Mouse (Mus musculus): ENCODE measurements around the gene Tmem106c. TPM values are rescaled to one million over a fixed set of nuclear protein-coding genes. Genes with fewer than 3 reads are reported as not detected.

Gene Tmem106c
- polyA plus RNA-seq, 1 experiment from 2014 or later, result 52.5 TPM

GRCm38 (mm10) chr15:97963329-97963988, 541 bp upstream of the Tmem106c start:
- no peaks in the 10 kb centered on the region for H3K27me3 ChIP-seq (ENCODE audit: control insufficient read depth, insufficient read depth, low read depth, low read length)
- peak overlapping the region; percentile 78 for H3K4me2 ChIP-seq (ENCODE audit: low read length)
- ATAC-seq, result no peak; the same call in 1 of the 2 replicates
- 8% methylated on average over 13 of the region's 13 CpGs for WGBS
- H3K9me3 ChIP-seq (replicated peaks; ENCODE audit: control insufficient read depth, low read length, poor library complexity, severe bottlenecking), result no peaks in the 10 kb centered on the region
- peak overlapping the region; percentile 77 for H3K9ac ChIP-seq (ENCODE audit: low read depth, low read length)
- H3K36me3 ChIP-seq (ENCODE audit: control insufficient read depth, insufficient read depth, low read length), result no peaks in the 10 kb centered on the region
- H3K4me1 ChIP-seq (ENCODE audit: control insufficient read depth, insufficient read depth, low read length), result peaks cover 14% of the 10 kb centered on the region
- no peak overlapping the region for H3K27ac ChIP-seq (ENCODE audit: low read length)
- H3K4me3 ChIP-seq (ENCODE audit: low read depth, low read length), result peak overlapping the region; percentile 62

DNA sequence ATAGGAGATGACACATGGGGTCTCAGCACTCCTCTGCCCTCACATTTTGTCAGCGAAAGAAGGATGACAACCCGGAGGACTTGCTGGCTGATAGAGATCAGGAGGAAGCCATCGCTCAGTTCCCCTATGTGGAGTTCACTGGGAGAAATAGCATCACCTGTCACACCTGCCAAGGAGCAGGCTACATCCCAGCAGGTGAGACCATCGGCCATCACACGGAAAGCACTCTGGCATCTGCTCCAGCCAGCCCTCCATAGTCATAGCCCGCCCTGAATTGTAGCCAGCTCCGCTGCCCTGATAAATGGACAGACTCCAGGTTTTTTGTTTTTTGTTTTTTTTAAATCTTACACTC, 812 bp downstream of the Tmem106c start:
- 7% methylated on average over 7 of the region's 7 CpGs for WGBS
- Histone ChIP-seq H3K4me2 (ENCODE audit: low read length) (peak overlapping the region; percentile 78), H3K4me3 (ENCODE audit: low read depth, low read length) (peak overlapping the region; percentile 62), H3K4me1 (ENCODE audit: control insufficient read depth, insufficient read depth, low read length) (peaks cover 14% of the 10 kb centered on the region), H3K27me3 (ENCODE audit: control insufficient read depth, insufficient read depth, low read depth, low read length) (no peaks in the 10 kb centered on the region), H3K27ac (ENCODE audit: low read length) (peak overlapping the region; percentile 83), H3K9ac (ENCODE audit: low read depth, low read length) (peak overlapping the region; percentile 77), H3K36me3 (ENCODE audit: control insufficient read depth, insufficient read depth, low read length) (no peaks in the 10 kb centered on the region), H3K9me3 (replicated peaks; ENCODE audit: control insufficient read depth, low read length, poor library complexity, severe bottlenecking) (no peaks in the 10 kb centered on the region)
- ATAC-seq, result peak; percentile 46; the same call in 1 of the 2 replicates

- Histone ChIP-seq H3K9me3 (replicated peaks; ENCODE audit: control insufficient read depth, low read length, poor library complexity, severe bottlenecking) (no peaks in the 10 kb centered on the region), H3K4me1 (ENCODE audit: control insufficient read depth, insufficient read depth, low read length) (peaks cover 14% of the 10 kb centered on the region), H3K9ac (ENCODE audit: low read depth, low read length) (peak overlapping the region; percentile 77), H3K27ac (ENCODE audit: low read length) (peak overlapping the region; percentile 83), H3K4me2 (ENCODE audit: low read length) (peak overlapping the region; percentile 78), H3K27me3 (ENCODE audit: control insufficient read depth, insufficient read depth, low read depth, low read length) (no peaks in the 10 kb centered on the region), H3K4me3 (ENCODE audit: low read depth, low read length) (peak overlapping the region; percentile 62), H3K36me3 (ENCODE audit: control insufficient read depth, insufficient read depth, low read length) (no peaks in the 10 kb centered on the region)
- no peak for ATAC-seq
- WGBS, result 38% methylated on average over 17 of the region's 17 CpGs
These were observed 1.5 kb downstream of the Tmem106c start for GRCm38 (mm10) chr15:97965311-97966045.

DNA sequence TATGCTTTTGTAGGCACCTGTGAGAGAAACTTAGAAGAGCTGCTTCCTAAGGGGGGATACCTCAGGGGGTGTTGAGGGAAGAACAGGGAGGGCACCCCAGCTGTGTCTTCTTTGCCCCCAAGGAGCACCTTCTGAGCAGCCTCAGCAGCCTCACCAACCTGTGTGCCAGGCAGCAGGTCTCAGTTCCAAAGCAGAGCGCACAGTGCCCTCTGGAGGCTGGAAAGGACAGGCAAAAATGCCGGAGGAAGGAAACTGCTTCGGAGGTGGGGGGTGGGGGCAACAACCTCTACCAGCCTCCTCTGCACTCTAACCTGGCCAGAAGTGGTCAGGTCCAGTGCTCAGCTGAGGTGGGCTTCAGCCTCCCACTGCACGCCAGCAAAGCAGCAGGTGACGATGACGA, 6.3 kb downstream of the Tmem106c start:
- Histone ChIP-seq H3K36me3 (ENCODE audit: control insufficient read depth, insufficient read depth, low read length) (no peaks in the 10 kb centered on the region), H3K27ac (ENCODE audit: low read length) (no peak overlapping the region), H3K4me1 (ENCODE audit: control insufficient read depth, insufficient read depth, low read length) (peaks cover 9% of the 10 kb centered on the region), H3K9me3 (replicated peaks; ENCODE audit: control insufficient read depth, low read length, poor library complexity, severe bottlenecking) (no peaks in the 10 kb centered on the region), H3K4me2 (ENCODE audit: low read length) (no peak overlapping the region), H3K27me3 (ENCODE audit: control insufficient read depth, insufficient read depth, low read depth, low read length) (no peaks in the 10 kb centered on the region), H3K9ac (ENCODE audit: low read depth, low read length) (no peak overlapping the region), H3K4me3 (ENCODE audit: low read depth, low read length) (no peak overlapping the region)
- WGBS, result 51% methylated on average over 6 of the region's 6 CpGs
- no peak for ATAC-seq

DNA sequence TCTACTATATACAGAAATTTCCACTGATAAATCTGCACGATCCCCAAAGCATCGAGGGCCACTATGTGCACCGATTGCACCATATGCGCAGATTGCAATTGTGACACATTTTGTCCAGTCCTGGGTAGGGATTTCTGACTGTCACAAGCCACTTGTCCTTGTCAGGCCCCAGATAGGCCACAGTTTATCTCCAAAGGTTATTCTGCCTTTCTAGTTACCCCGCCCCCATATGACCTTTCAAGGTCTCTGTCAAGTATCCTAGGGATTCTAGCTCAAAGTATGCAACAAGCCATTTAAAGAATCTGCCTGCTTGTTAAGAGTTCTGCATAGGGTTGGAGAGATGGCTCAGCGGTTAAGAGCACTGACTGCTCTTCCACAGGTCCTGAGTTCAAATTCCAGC, 8.6 kb downstream of the Tmem106c start:
- Histone ChIP-seq H3K27ac (ENCODE audit: low read length) (no peak overlapping the region), H3K4me1 (ENCODE audit: control insufficient read depth, insufficient read depth, low read length) (0 out of 2 replicates have a peak, but pooled peaks cover 2% of the 10 kb centered on the region), H3K4me2 (ENCODE audit: low read length) (no peak overlapping the region), H3K27me3 (ENCODE audit: control insufficient read depth, insufficient read depth, low read depth, low read length) (no peaks in the 10 kb centered on the region), H3K36me3 (ENCODE audit: control insufficient read depth, insufficient read depth, low read length) (no peaks in the 10 kb centered on the region), H3K9me3 (replicated peaks; ENCODE audit: control insufficient read depth, low read length, poor library complexity, severe bottlenecking) (no peaks in the 10 kb centered on the region), H3K4me3 (ENCODE audit: low read depth, low read length) (no peak overlapping the region), H3K9ac (ENCODE audit: low read depth, low read length) (no peak overlapping the region)
- ATAC-seq, result no peak
- WGBS, result 93% methylated on average over 6 of the region's 6 CpGs

DNA sequence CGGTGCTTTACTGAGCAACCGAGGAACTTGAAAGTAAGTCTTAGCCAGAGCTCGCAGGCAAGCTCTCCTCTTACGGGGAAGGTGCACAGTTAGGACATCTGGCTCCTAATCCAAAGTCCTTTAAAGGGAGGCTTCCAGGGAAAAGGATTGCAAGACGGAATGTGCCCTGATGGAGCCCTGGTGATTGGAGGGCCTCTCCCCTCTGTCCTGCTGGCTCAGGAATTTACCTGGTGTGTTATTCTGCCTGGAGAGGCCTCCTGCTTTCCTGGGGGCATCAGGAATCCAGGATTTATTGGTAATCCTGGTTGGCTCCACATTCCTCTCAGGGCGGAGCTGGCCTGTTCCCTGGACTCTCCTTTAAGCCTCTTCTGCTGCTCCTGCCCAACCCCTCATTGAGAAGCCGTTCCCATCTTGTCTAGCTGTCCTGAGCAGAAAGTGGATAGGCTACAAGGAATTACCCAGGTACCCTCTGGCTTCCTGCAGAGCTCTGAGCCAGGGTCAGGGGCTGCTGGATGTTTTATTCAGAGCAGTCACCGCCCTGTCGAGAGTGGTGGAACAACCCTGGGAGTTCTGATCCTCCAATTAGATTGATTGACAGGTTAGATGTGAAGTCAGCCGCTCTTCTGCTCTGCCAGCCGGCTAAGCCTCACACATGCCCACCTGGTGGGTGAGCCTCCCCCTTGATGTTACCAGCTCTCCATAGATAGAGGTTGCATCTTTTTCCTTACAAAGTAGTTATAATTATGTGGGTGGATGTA, 9.4 kb downstream of the Tmem106c start:
- H3K4me3 ChIP-seq (ENCODE audit: low read depth, low read length), result no peak overlapping the region
- no peak overlapping the region for H3K9ac ChIP-seq (ENCODE audit: low read depth, low read length)
- H3K36me3 ChIP-seq (ENCODE audit: control insufficient read depth, insufficient read depth, low read length), result peaks cover 2% of the 10 kb centered on the region; the same call in 1 of the 2 replicates
- no peak overlapping the region for H3K27ac ChIP-seq (ENCODE audit: low read length)
- H3K4me1 ChIP-seq (ENCODE audit: control insufficient read depth, insufficient read depth, low read length), result 0 out of 2 replicates have a peak, but pooled peaks cover 2% of the 10 kb centered on the region
- H3K27me3 ChIP-seq (ENCODE audit: control insufficient read depth, insufficient read depth, low read depth, low read length), result no peaks in the 10 kb centered on the region
- 22% methylated on average over 11 of the region's 11 CpGs for WGBS
- H3K9me3 ChIP-seq (replicated peaks; ENCODE audit: control insufficient read depth, low read length, poor library complexity, severe bottlenecking), result no peaks in the 10 kb centered on the region
- ATAC-seq, result peak; percentile 14; the same call in 1 of the 2 replicates
- H3K4me2 ChIP-seq (ENCODE audit: low read length), result no peak overlapping the region

DNA sequence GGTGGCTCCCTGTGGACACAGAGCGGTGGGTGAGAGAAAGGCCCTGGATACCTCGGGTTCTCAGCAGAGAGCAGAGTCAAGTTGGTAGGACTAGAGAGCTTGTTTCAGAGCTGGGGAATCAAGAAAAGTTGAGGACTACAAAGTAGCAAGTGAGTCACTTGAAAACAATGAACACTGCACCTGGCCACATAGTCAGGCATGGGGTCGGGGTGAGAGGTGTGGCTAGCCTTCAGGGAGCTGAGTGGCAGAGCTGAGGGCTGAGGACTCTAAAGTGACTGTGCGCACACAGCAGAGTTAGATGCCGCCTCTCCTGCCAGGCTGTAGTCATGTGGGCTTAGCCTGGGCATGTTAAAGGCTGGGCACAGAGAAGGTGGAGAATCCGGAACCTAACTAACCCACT, 17.6 kb downstream of the Tmem106c start:
- 97% methylated on average over 6 of the region's 6 CpGs for WGBS
- no peak overlapping the region for H3K9ac ChIP-seq (ENCODE audit: low read depth, low read length)
- no peak overlapping the region for H3K4me2 ChIP-seq (ENCODE audit: low read length)
- H3K36me3 ChIP-seq (ENCODE audit: control insufficient read depth, insufficient read depth, low read length), result peaks cover 5% of the 10 kb centered on the region; the same call in 1 of the 2 replicates
- no peaks in the 10 kb centered on the region; the same call in 1 of the 2 replicates for H3K9me3 ChIP-seq (replicated peaks; ENCODE audit: control insufficient read depth, low read length, poor library complexity, severe bottlenecking)
- H3K27me3 ChIP-seq (ENCODE audit: control insufficient read depth, insufficient read depth, low read depth, low read length), result no peaks in the 10 kb centered on the region
- no peaks in the 10 kb centered on the region for H3K4me1 ChIP-seq (ENCODE audit: control insufficient read depth, insufficient read depth, low read length)
- H3K4me3 ChIP-seq (ENCODE audit: low read depth, low read length), result no peak overlapping the region
- H3K27ac ChIP-seq (ENCODE audit: low read length), result no peak overlapping the region
- ATAC-seq, result no peak

- no peak overlapping the region for H3K4me2 ChIP-seq (ENCODE audit: low read length)
- no peak overlapping the region for H3K9ac ChIP-seq (ENCODE audit: low read depth, low read length)
- no peak overlapping the region for H3K4me3 ChIP-seq (ENCODE audit: low read depth, low read length)
- no peaks in the 10 kb centered on the region for H3K36me3 ChIP-seq (ENCODE audit: control insufficient read depth, insufficient read depth, low read length)
- H3K9me3 ChIP-seq (replicated peaks; ENCODE audit: control insufficient read depth, low read length, poor library complexity, severe bottlenecking), result no peaks in the 10 kb centered on the region; the same call in 1 of the 2 replicates
- H3K4me1 ChIP-seq (ENCODE audit: control insufficient read depth, insufficient read depth, low read length), result peaks cover 40% of the 10 kb centered on the region
- ATAC-seq, result no peak
- H3K27ac ChIP-seq (ENCODE audit: low read length), result peak overlapping the region; percentile 59
- WGBS, result 20% methylated on average over 1 of the region's 1 CpGs
- H3K27me3 ChIP-seq (ENCODE audit: control insufficient read depth, insufficient read depth, low read depth, low read length), result no peaks in the 10 kb centered on the region
These were observed 25.5 kb downstream of the Tmem106c start for GRCm38 (mm10) chr15:97989544-97989943.
